17 mouse cellular contexts compared by ENCODE assay signal in genomic region chrX:41735646-41736045, GRCm38 (mm10).
"Had no signal": no experiment of that assay in that cellular context is flagged by ENCODE, and none has a peak within 500 bp of the region (broad histone marks: within the 10 kb centered on the region; RNA-seq: fewer than 3 reads in every experiment).

No protein-coding gene starts in this region.

- H3K4me3 ChIP-seq: lung, embryonic 15.5 days; megakaryocyte, embryonic 14.5 days; midbrain, embryonic 13.5 days; midbrain, embryonic 15.5 days; neural tube, embryonic 12.5 days; stomach, embryonic 15.5 days had no signal

- H3K4me1 ChIP-seq: lung, embryonic 15.5 days; megakaryocyte, embryonic 14.5 days; midbrain, embryonic 13.5 days; midbrain, embryonic 15.5 days; neural tube, embryonic 12.5 days; stomach, embryonic 15.5 days had no signal

- H3K27me3 ChIP-seq: lung, embryonic 15.5 days; midbrain, embryonic 13.5 days; midbrain, embryonic 15.5 days; neural tube, embryonic 12.5 days; stomach, embryonic 15.5 days had no signal

- H3K27ac ChIP-seq: lung, embryonic 15.5 days; macrophage; midbrain, embryonic 13.5 days; midbrain, embryonic 15.5 days; neural tube, embryonic 12.5 days; stomach, embryonic 15.5 days; stomach, postnatal 0 days had no signal

- H3K9ac ChIP-seq: lung, embryonic 15.5 days; midbrain, embryonic 13.5 days; midbrain, embryonic 15.5 days; neural tube, embryonic 12.5 days; stomach, embryonic 15.5 days had no signal

- ATAC-seq: lung, postnatal 0 days; midbrain, embryonic 13.5 days; midbrain, embryonic 15.5 days had no signal

- H3K36me3 ChIP-seq: lung, embryonic 15.5 days; midbrain, embryonic 13.5 days; midbrain, embryonic 15.5 days; neural tube, embryonic 12.5 days; stomach, embryonic 15.5 days had no signal

- H3K9me3 ChIP-seq: lung, embryonic 15.5 days; megakaryocyte, embryonic 14.5 days; midbrain, embryonic 13.5 days; midbrain, embryonic 15.5 days; neural tube, embryonic 12.5 days; stomach, embryonic 15.5 days had no signal

- H3K4me2 ChIP-seq: lung, embryonic 15.5 days; midbrain, embryonic 11.5 days; midbrain, embryonic 13.5 days; midbrain, embryonic 15.5 days; neural tube, embryonic 12.5 days; stomach, embryonic 15.5 days had no signal

- DNase-seq: lung, adult 2 months; lung, postnatal 14 days; lung, postnatal 36 days; right cerebral cortex, postnatal 14 days; thymus, adult 2 months; thymus, postnatal 25 days; thymus, postnatal 4 days had no signal
